ENCODE assay signal across 1 mouse cellular context in genomic region chr19:29366226-29366968, GRCm38 (mm10).
TF ChIP-seq lines count a peak whose summit lies in the region.

No protein-coding gene starts in this region.

TF ChIP-seq in MEL, 35 proteins besides CTCF, POLR2A, EP300 and RAD21 (continued from another document):
- TF ChIP-seq CHD2 (IDR thresholded peaks at IDR 0.05; ENCODE audit: low read length) (no peak), CHD1 (IDR thresholded peaks at IDR 0.05; ENCODE audit: low read depth, low read length) (no peak)
